8 mouse cellular contexts compared by ENCODE assay signal in genomic region chr11:97986738-97987465, GRCm38 (mm10). TPM values are rescaled to one million over a fixed set of nuclear protein-coding genes. Genes with fewer than 3 reads are reported as not detected.
DNase-seq lines count a peak whose midpoint lies in the region; ATAC-seq and TF ChIP-seq lines count a peak whose summit lies in the region.

No protein-coding gene starts in this region.

- no peak for TF ChIP-seq EP300 in MEL (IDR thresholded peaks at IDR 0.05; ENCODE audit: low read depth in 1 of 2, low read length in 2 of 2)

- peaks cover 26% of the 10 kb centered on the region for H3K27me3 ChIP-seq in heart, embryonic 14.5 days (ENCODE audit: control insufficient read depth, insufficient read depth, low read length)
- 0 out of 4 replicates have a peak, but pooled peaks cover 0 to 1% of the 10 kb centered on the region in 2 experiments for H3K27me3 ChIP-seq in MEL (ENCODE audit: control insufficient read depth in 1 of 2, insufficient read depth in 2 of 2, low read length in 2 of 2)
- H3K27me3 ChIP-seq in heart, embryonic 16.5 days (ENCODE audit: control insufficient read depth, insufficient read depth, low read length), result peaks cover 19% of the 10 kb centered on the region

- peak overlapping the region; percentile 42 to 95 for H3K4me3 ChIP-seq in heart, embryonic 14.5 days (ENCODE audit: control insufficient read depth in 1 of 2, insufficient read depth in 1 of 2, low read depth in 1 of 2, low read length in 2 of 2)
- H3K4me3 ChIP-seq in MEL (ENCODE audit: control insufficient read depth in 1 of 2, insufficient read depth in 1 of 2, low read depth in 2 of 2, low read length in 2 of 2), result peak overlapping the region; percentile 65 to 77
- H3K4me3 ChIP-seq in heart, embryonic 16.5 days (ENCODE audit: low read length), result peak overlapping the region; percentile 97
- H3K4me3 ChIP-seq in macrophage (ENCODE audit: inconsistent target), result peak overlapping the region; percentile 93; the same call in 1 of the 2 replicates

- H3K4me1 ChIP-seq in heart, embryonic 14.5 days (ENCODE audit: control insufficient read depth in 2 of 2, insufficient read depth in 2 of 2, low read length in 2 of 2), result peaks cover 9 to 22% of the 10 kb centered on the region in 2 experiments; a peak in 3 of 4 replicates
- H3K4me1 ChIP-seq in MEL (ENCODE audit: control insufficient read depth in 1 of 2, insufficient read depth in 2 of 2, low read length in 2 of 2), result peaks cover 0 to 15% of the 10 kb centered on the region in 2 experiments; a peak in 2 of 4 replicates
- H3K4me1 ChIP-seq in heart, embryonic 16.5 days (ENCODE audit: control insufficient read depth, insufficient read depth, low read length), result peaks cover 16% of the 10 kb centered on the region

- no peak for DNase-seq in heart, postnatal 14 days
- DNase-seq in MEL (ENCODE audit: low read depth, low spot score), result no peak
- DNase-seq in right cerebral cortex, postnatal 36 days (ENCODE audit: low spot score in 2 of 2), result no peak
- DNase-seq in cerebellum, adult 11 months, result no peak
- DNase-seq in right cerebral cortex, postnatal 10 days (ENCODE audit: low spot score in 2 of 2), result no peak

- TF ChIP-seq POLR2A in MEL (IDR thresholded peaks at IDR 0.05; ENCODE audit: control insufficient read depth in 1 of 2, insufficient read depth in 1 of 2, low read depth in 1 of 2, low read length in 2 of 2, poor library complexity in 1 of 2), result no peak

- 23% methylated on average over 14 of the region's 17 CpGs for WGBS in heart, embryonic 14.5 days
- 30% methylated on average over 15 of the region's 17 CpGs for WGBS in heart, embryonic 16.5 days
- WGBS in macrophage (ENCODE audit: missing documents), result 41% methylated on average over 14 of the region's 17 CpGs

- H3K79me2 ChIP-seq in MEL (ENCODE audit: control insufficient read depth, insufficient read depth, low read length, poor library complexity) (peaks cover 3% of the 10 kb centered on the region; the same call in 1 of the 2 replicates), macrophage (ENCODE audit: inconsistent target) (peaks cover 36% of the 10 kb centered on the region)

- no peak overlapping the region for H3K27ac ChIP-seq in heart, embryonic 14.5 days (replicated peaks in 1 of 2; ENCODE audit: control insufficient read depth in 1 of 2, insufficient read depth in 1 of 2, low read depth in 2 of 2, low read length in 2 of 2)
- H3K27ac ChIP-seq in MEL (ENCODE audit: control insufficient read depth, low read depth, low read length) (no peak overlapping the region), macrophage (peak overlapping the region; percentile 86; the same call in 1 of the 2 replicates)
- no peak overlapping the region for H3K27ac ChIP-seq in heart, embryonic 16.5 days (ENCODE audit: low read length)

- peak overlapping the region; percentile 92 for H3K4me2 ChIP-seq in heart, embryonic 14.5 days (ENCODE audit: low read length)
- H3K4me2 ChIP-seq in heart, embryonic 16.5 days (ENCODE audit: low read depth, low read length), result peak overlapping the region; percentile 74

- H3K36me3 ChIP-seq in heart, embryonic 14.5 days (ENCODE audit: control insufficient read depth, insufficient read depth, low read length), result no peaks in the 10 kb centered on the region
- H3K36me3 ChIP-seq in MEL (ENCODE audit: control insufficient read depth in 1 of 2, insufficient read depth in 2 of 2, low read length in 2 of 2) (peaks cover 0 to 4% of the 10 kb centered on the region in 2 experiments; a peak in 1 of 4 replicates), macrophage (ENCODE audit: inconsistent target) (no peaks in the 10 kb centered on the region)
- no peaks in the 10 kb centered on the region for H3K36me3 ChIP-seq in heart, embryonic 16.5 days (ENCODE audit: control insufficient read depth, insufficient read depth)

- H3K9me3 ChIP-seq in heart, embryonic 14.5 days (ENCODE audit: control insufficient read depth, low read length), result no peaks in the 10 kb centered on the region
- no peaks in the 10 kb centered on the region for H3K9me3 ChIP-seq in MEL (replicated peaks; ENCODE audit: insufficient read depth, low read length)
- no peaks in the 10 kb centered on the region for H3K9me3 ChIP-seq in heart, embryonic 16.5 days (replicated peaks; ENCODE audit: control insufficient read depth, low read length)

- no peak for ATAC-seq in heart, embryonic 14.5 days (ENCODE audit: insufficient number of reproducible peaks, insufficient read depth, low FRiP score, low read depth)
- ATAC-seq in heart, embryonic 16.5 days (replicated peaks; ENCODE audit: extremely low read depth, insufficient read depth, low FRiP score), result no peak

- no peak for TF ChIP-seq RAD21 in MEL (IDR thresholded peaks at IDR 0.05; ENCODE audit: low read depth, low read length)

- TF ChIP-seq CTCF in MEL (IDR thresholded peaks at IDR 0.05 in 2 of 3, conservative IDR thresholded peaks at IDR 0.05 in 1 of 3; ENCODE audit: control insufficient read depth in 1 of 3, insufficient read depth in 1 of 3, low read depth in 2 of 3, low read length in 3 of 3, poor library complexity in 1 of 3, severe bottlenecking in 1 of 3), result no peak

- intact Hi-C loops in heart, postnatal 14 days (cut with DNase I), result loop anchor here (1.0 to 5.0 kb wide), 3 partner anchors 50 to 285 kb away; partner anchors contain the start of genes Pcgf2 and Psmb3

- H3K9ac ChIP-seq in heart, embryonic 14.5 days (ENCODE audit: low read length), result peak overlapping the region; percentile 57; the same call in 1 of the 2 replicates
- peak overlapping the region; percentile 77 for H3K9ac ChIP-seq in MEL (ENCODE audit: control insufficient read depth, low read depth, low read length, poor library complexity, severe bottlenecking)
- H3K9ac ChIP-seq in heart, embryonic 16.5 days (ENCODE audit: low read length), result peak overlapping the region; percentile 76

TF ChIP-seq in MEL, 35 proteins besides CTCF, POLR2A, EP300 and RAD21 (continues in another document):
- no peak for TF ChIP-seq TAL1 (IDR thresholded peaks at IDR 0.05; ENCODE audit: low read length)
- no peak for TF ChIP-seq SMC3 (IDR thresholded peaks at IDR 0.05; ENCODE audit: low read depth, low read length)
- no peak for TF ChIP-seq ZNF384 (IDR thresholded peaks at IDR 0.05; ENCODE audit: low read depth, low read length)
- no peak for TF ChIP-seq TCF12 (IDR thresholded peaks at IDR 0.05; ENCODE audit: low read depth, low read length)

RNA-seq across cellular contexts. Expression of gene Plxdc1, which starts 0.7 kb away (rescaled TPM):
- polyA plus RNA-seq in heart, embryonic 14.5 days (2014; fragmentation: Nextera tagmentation; extraction: Ambion mirVana), result 0.43 and 0.66 TPM in 2 replicates
- total RNA-seq in heart, postnatal 14 days (2021), result 1 to 10 TPM; 7.3 TPM
- total RNA-seq in MEL (2012; rRNA removed), result 13.1 and 15.1 TPM in 2 replicates
- polyA plus RNA-seq in MEL (2012; ENCODE audit: insufficient read depth in 1 of 2, insufficient read length in 2 of 2, low read depth in 1 of 2, low replicate concordance in 2 of 2, missing spikeins in 1 of 2) (10 to 100 TPM in 1 of 2 experiments, not detected in 1; 24.5 TPM), macrophage (2018) (13.4 to 21.7 TPM (median 14.8 TPM) in 3 replicates)
- polyA plus RNA-seq in heart, embryonic 16.5 days (2015; fragmentation: Nextera tagmentation; extraction: Ambion mirVana), result 1.8 and 2.6 TPM in 2 replicates
- total RNA-seq in macrophage (2018; cell fraction: chromatin; rRNA removed), result 10 to 100 TPM in 20 of 26 experiments, 1 to 10 TPM in 6; 4.1 to 53.3 (median 21.2) TPM
- total RNA-seq in macrophage (2018; cell fraction: cytosol; rRNA removed), result 10 to 100 TPM in 12 of 26 experiments, 1 to 10 TPM in 14; 4.8 to 18.4 (median 9.6) TPM
- total RNA-seq in macrophage (2018; cell fraction: nucleus; rRNA removed), result 10 to 100 TPM in 22 of 26 experiments, 1 to 10 TPM in 4; 6.7 to 40.2 (median 15.5) TPM

RNA-seq across cellular contexts. Expression of gene Arl5c, which starts 9.1 kb away (rescaled TPM):
- polyA plus RNA-seq in heart, embryonic 14.5 days (2014; fragmentation: Nextera tagmentation; extraction: Ambion mirVana), result 3.2 and 4.0 TPM in 2 replicates
- total RNA-seq in heart, postnatal 14 days (2021), result 1 to 10 TPM; 1.6 to 6.2 TPM
- 1.2 and 1.3 TPM in 2 replicates for total RNA-seq in MEL (2012; rRNA removed)
- polyA plus RNA-seq in MEL (2012; ENCODE audit: insufficient read depth in 1 of 2, insufficient read length in 2 of 2, low read depth in 1 of 2, low replicate concordance in 2 of 2, missing spikeins in 1 of 2), result 10 to 100 TPM in 1 of 2 experiments, not detected in 1; 10.4 TPM
- 7.7 and 13.2 TPM in 2 replicates for polyA plus RNA-seq in heart, embryonic 16.5 days (2015; fragmentation: Nextera tagmentation; extraction: Ambion mirVana)
- 1,000 to 10,000 TPM in 2 of 26 experiments, 100 to 1,000 TPM in 20, 10 to 100 TPM in 4; 31.1 to 1,259 (median 293) TPM for total RNA-seq in macrophage (2018; cell fraction: chromatin; rRNA removed)
- 100 to 1,000 TPM in 11 of 26 experiments, 10 to 100 TPM in 15; 31.4 to 249 (median 89.3) TPM for total RNA-seq in macrophage (2018; cell fraction: cytosol; rRNA removed)
- 1,000 to 10,000 TPM in 4 of 26 experiments, 100 to 1,000 TPM in 18, 10 to 100 TPM in 4; 16.7 to 1,412 (median 497) TPM for total RNA-seq in macrophage (2018; cell fraction: nucleus; rRNA removed)
- polyA plus RNA-seq in macrophage (2018), result 5.0 to 99.1 TPM (median 38.4 TPM) in 3 replicates

RNA-seq across cellular contexts. Expression of gene Cacnb1, which starts 35.9 kb away (rescaled TPM):
- polyA plus RNA-seq in heart, embryonic 14.5 days (2014; fragmentation: Nextera tagmentation; extraction: Ambion mirVana), result 7.1 and 7.9 TPM in 2 replicates
- 1 to 10 TPM; 5.5 to 6.9 TPM for total RNA-seq in heart, postnatal 14 days (2021)
- 1.8 and 2.3 TPM in 2 replicates for total RNA-seq in MEL (2012; rRNA removed)
- polyA plus RNA-seq in MEL (2012; ENCODE audit: insufficient read depth in 1 of 2, insufficient read length in 2 of 2, low read depth in 1 of 2, low replicate concordance in 2 of 2, missing spikeins in 1 of 2) (1 to 10 TPM in 1 of 2 experiments, not detected in 1; 4.4 TPM), macrophage (2018) (0.52 to 3.0 TPM (median 1.7 TPM) in 3 replicates)
- polyA plus RNA-seq in heart, embryonic 16.5 days (2015; fragmentation: Nextera tagmentation; extraction: Ambion mirVana), result 6.3 and 6.7 TPM in 2 replicates
- 10 to 100 TPM in 25 of 26 experiments, 1 to 10 TPM in 1; 7.5 to 54.0 (median 29.1) TPM for total RNA-seq in macrophage (2018; cell fraction: chromatin; rRNA removed)
- 1 to 10 TPM in 25 of 26 experiments, under 1 TPM in 1; 0.98 to 6.2 (median 3.1) TPM for total RNA-seq in macrophage (2018; cell fraction: cytosol; rRNA removed)
- total RNA-seq in macrophage (2018; cell fraction: nucleus; rRNA removed), result 10 to 100 TPM in 25 of 26 experiments, 1 to 10 TPM in 1; 5.0 to 35.3 (median 19.2) TPM

RNA-seq across cellular contexts. Expression of gene Rpl19, which starts 39.6 kb away (rescaled TPM):
- polyA plus RNA-seq in heart, embryonic 14.5 days (2014; fragmentation: Nextera tagmentation; extraction: Ambion mirVana), result 721 and 767 TPM in 2 replicates
- total RNA-seq in heart, postnatal 14 days (2021), result 100 to 1,000 TPM; 538 to 580 TPM
- 4,634 and 4,715 TPM in 2 replicates for total RNA-seq in MEL (2012; rRNA removed)
- 1,000 to 10,000 TPM in 1 of 2 experiments, 100 to 1,000 TPM in 1; 210 to 2,650 TPM for polyA plus RNA-seq in MEL (2012; ENCODE audit: insufficient read depth in 1 of 2, insufficient read length in 2 of 2, low read depth in 1 of 2, low replicate concordance in 2 of 2, missing spikeins in 1 of 2)
- polyA plus RNA-seq in heart, embryonic 16.5 days (2015; fragmentation: Nextera tagmentation; extraction: Ambion mirVana), result 596 and 670 TPM in 2 replicates
- 100 to 1,000 TPM in 7 of 26 experiments, 10 to 100 TPM in 19; 45.2 to 275 (median 88.9) TPM for total RNA-seq in macrophage (2018; cell fraction: chromatin; rRNA removed)
- 1,000 to 10,000 TPM; 1,148 to 2,667 (median 1,510) TPM for total RNA-seq in macrophage (2018; cell fraction: cytosol; rRNA removed)
- total RNA-seq in macrophage (2018; cell fraction: nucleus; rRNA removed), result 100 to 1,000 TPM; 164 to 346 (median 261) TPM
- polyA plus RNA-seq in macrophage (2018), result 1,810 to 2,012 TPM (median 1,833 TPM) in 3 replicates
